Mouse (Mus musculus): ENCODE results near the gene Copg2. TPM values are rescaled to one million over a fixed set of nuclear protein-coding genes. Genes with fewer than 3 reads are reported as not detected.

Gene Copg2
- total and polyA plus RNA-seq, 3 experiments, result 20.4 to 45.8 (median 32.8) TPM

- TF ChIP-seq POLR2AphosphoS5 (IDR thresholded peaks at IDR 0.05; ENCODE audit: insufficient replicate concordance, low read depth, low read length) (no peak), CTCF (IDR thresholded peaks at IDR 0.05; ENCODE audit: low read depth, low read length) (no peak)
- Histone ChIP-seq H3K4me3 (ENCODE audit: low read depth, low read length) (no peak overlapping the region), H3K9me3 (replicated peaks) (no peaks in the 10 kb centered on the region), H3K36me3 (replicated peaks) (peaks cover 36% of the 10 kb centered on the region), H3K4me1 (ENCODE audit: insufficient read depth, low read depth, low read length) (peaks cover 20% of the 10 kb centered on the region), H3K27me3 (ENCODE audit: insufficient read depth, low read length) (no peaks in the 10 kb centered on the region)
- ATAC-seq (ENCODE audit: extremely low read depth, insufficient number of reproducible peaks, low FRiP score, poor library complexity, severe bottlenecking) (no peak), DNase-seq (ENCODE audit: low spot score) (no peak)
Measured at GRCm38 (mm10) chr6:30893081-30893480, 3.5 kb downstream of the Copg2 start.

- DNase-seq (ENCODE audit: low spot score), result no peak
- H3K4me3 ChIP-seq (ENCODE audit: low read depth, low read length), result no peak overlapping the region
- ATAC-seq (ENCODE audit: extremely low read depth, insufficient number of reproducible peaks, low FRiP score, poor library complexity, severe bottlenecking), result no peak
- H3K27me3 ChIP-seq (ENCODE audit: insufficient read depth, low read length), result no peaks in the 10 kb centered on the region
- peaks cover 43% of the 10 kb centered on the region for H3K36me3 ChIP-seq (replicated peaks)
- no peaks in the 10 kb centered on the region for H3K9me3 ChIP-seq (replicated peaks)
- H3K4me1 ChIP-seq (ENCODE audit: insufficient read depth, low read depth, low read length), result peaks cover 9% of the 10 kb centered on the region
- TF ChIP-seq GATA2 (IDR thresholded peaks at IDR 0.05; ENCODE audit: borderline replicate concordance, low read depth, low read length) (no peak), TAL1 (conservative IDR thresholded peaks at IDR 0.05; ENCODE audit: low read depth, low read length) (no peak)
Measured at GRCm38 (mm10) chr6:30891761-30892160, 4.8 kb downstream of the Copg2 start.

- Histone ChIP-seq H3K9me3 (replicated peaks) (no peaks in the 10 kb centered on the region), H3K4me1 (ENCODE audit: insufficient read depth, low read depth, low read length) (no peaks in the 10 kb centered on the region), H3K36me3 (replicated peaks) (peaks cover 50% of the 10 kb centered on the region), H3K27me3 (ENCODE audit: insufficient read depth, low read length) (no peaks in the 10 kb centered on the region), H3K4me3 (ENCODE audit: low read depth, low read length) (no peak overlapping the region)
- ATAC-seq (ENCODE audit: extremely low read depth, insufficient number of reproducible peaks, low FRiP score, poor library complexity, severe bottlenecking) (no peak), DNase-seq (ENCODE audit: low spot score) (no peak)
- TF ChIP-seq POLR2AphosphoS5 (IDR thresholded peaks at IDR 0.05; ENCODE audit: insufficient replicate concordance, low read depth, low read length), result no peak
- no peak for TF ChIP-seq GATA2 (IDR thresholded peaks at IDR 0.05; ENCODE audit: borderline replicate concordance, low read depth, low read length)
Measured at GRCm38 (mm10) chr6:30884856-30885255, 11.7 kb downstream of the Copg2 start.

- no peaks in the 10 kb centered on the region for H3K4me1 ChIP-seq (ENCODE audit: insufficient read depth, low read depth, low read length)
- DNase-seq (ENCODE audit: low spot score) (no peak), ATAC-seq (ENCODE audit: extremely low read depth, insufficient number of reproducible peaks, low FRiP score, poor library complexity, severe bottlenecking) (no peak)
- TF ChIP-seq GATA1 (IDR thresholded peaks at IDR 0.05; ENCODE audit: borderline replicate concordance, low read length) (no peak), POLR2AphosphoS5 (IDR thresholded peaks at IDR 0.05; ENCODE audit: insufficient replicate concordance, low read depth, low read length) (no peak), TAL1 (conservative IDR thresholded peaks at IDR 0.05; ENCODE audit: low read depth, low read length) (no peak), CTCF (IDR thresholded peaks at IDR 0.05; ENCODE audit: low read depth, low read length) (no peak), GATA2 (IDR thresholded peaks at IDR 0.05; ENCODE audit: borderline replicate concordance, low read depth, low read length) (no peak)
- no peaks in the 10 kb centered on the region for H3K9me3 ChIP-seq (replicated peaks)
- H3K4me3 ChIP-seq (ENCODE audit: low read depth, low read length), result no peak overlapping the region
- H3K27me3 ChIP-seq (ENCODE audit: insufficient read depth, low read length), result no peaks in the 10 kb centered on the region
- peaks cover 39% of the 10 kb centered on the region for H3K36me3 ChIP-seq (replicated peaks)
Measured at GRCm38 (mm10) chr6:30883491-30883890, 13.1 kb downstream of the Copg2 start.

- TF ChIP-seq CTCF (IDR thresholded peaks at IDR 0.05; ENCODE audit: low read depth, low read length) (no peak), GATA1 (IDR thresholded peaks at IDR 0.05; ENCODE audit: borderline replicate concordance, low read length) (no peak), TAL1 (conservative IDR thresholded peaks at IDR 0.05; ENCODE audit: low read depth, low read length) (no peak), POLR2AphosphoS5 (IDR thresholded peaks at IDR 0.05; ENCODE audit: insufficient replicate concordance, low read depth, low read length) (no peak), GATA2 (IDR thresholded peaks at IDR 0.05; ENCODE audit: borderline replicate concordance, low read depth, low read length) (no peak)
- Histone ChIP-seq H3K27me3 (ENCODE audit: insufficient read depth, low read length) (no peaks in the 10 kb centered on the region), H3K4me3 (ENCODE audit: low read depth, low read length) (no peak overlapping the region), H3K9me3 (replicated peaks) (no peaks in the 10 kb centered on the region), H3K36me3 (replicated peaks) (peaks cover 32% of the 10 kb centered on the region), H3K4me1 (ENCODE audit: insufficient read depth, low read depth, low read length) (no peaks in the 10 kb centered on the region)
- ATAC-seq (ENCODE audit: extremely low read depth, insufficient number of reproducible peaks, low FRiP score, poor library complexity, severe bottlenecking) (no peak), DNase-seq (ENCODE audit: low spot score) (no peak)
Measured at GRCm38 (mm10) chr6:30876661-30877060, 19.9 kb downstream of the Copg2 start.

GRCm38 (mm10) chr6:30866501-30866900 lies 30.1 kb downstream of the Copg2 start:
- ATAC-seq (ENCODE audit: extremely low read depth, insufficient number of reproducible peaks, low FRiP score, poor library complexity, severe bottlenecking) (no peak), DNase-seq (ENCODE audit: low spot score) (no peak)
- Histone ChIP-seq H3K9me3 (replicated peaks) (no peaks in the 10 kb centered on the region), H3K4me3 (ENCODE audit: low read depth, low read length) (no peak overlapping the region), H3K4me1 (ENCODE audit: insufficient read depth, low read depth, low read length) (no peaks in the 10 kb centered on the region), H3K36me3 (replicated peaks) (peaks cover 6% of the 10 kb centered on the region), H3K27me3 (ENCODE audit: insufficient read depth, low read length) (no peaks in the 10 kb centered on the region)
- TF ChIP-seq CTCF (IDR thresholded peaks at IDR 0.05; ENCODE audit: low read depth, low read length) (no peak), POLR2AphosphoS5 (IDR thresholded peaks at IDR 0.05; ENCODE audit: insufficient replicate concordance, low read depth, low read length) (no peak), GATA1 (IDR thresholded peaks at IDR 0.05; ENCODE audit: borderline replicate concordance, low read length) (no peak), GATA2 (IDR thresholded peaks at IDR 0.05; ENCODE audit: borderline replicate concordance, low read depth, low read length) (no peak), TAL1 (conservative IDR thresholded peaks at IDR 0.05; ENCODE audit: low read depth, low read length) (no peak)

- ATAC-seq (ENCODE audit: extremely low read depth, insufficient number of reproducible peaks, low FRiP score, poor library complexity, severe bottlenecking), result no peak
Measured at GRCm38 (mm10) chr6:30865031-30865678, 31.4 kb downstream of the Copg2 start.

More at GRCm38 (mm10) chr6:30865031-30865678, 31.4 kb downstream of the Copg2 start:
- TF ChIP-seq CTCF (IDR thresholded peaks at IDR 0.05; ENCODE audit: low read depth, low read length), result no peak
- TF ChIP-seq GATA1 (IDR thresholded peaks at IDR 0.05; ENCODE audit: borderline replicate concordance, low read length), result no peak
- TF ChIP-seq POLR2AphosphoS5 (IDR thresholded peaks at IDR 0.05; ENCODE audit: insufficient replicate concordance, low read depth, low read length), result no peak
- no peak for TF ChIP-seq TAL1 (conservative IDR thresholded peaks at IDR 0.05; ENCODE audit: low read depth, low read length)
- TF ChIP-seq GATA2 (IDR thresholded peaks at IDR 0.05; ENCODE audit: borderline replicate concordance, low read depth, low read length), result no peak
- H3K4me1 ChIP-seq (ENCODE audit: insufficient read depth, low read depth, low read length), result no peaks in the 10 kb centered on the region
- H3K4me3 ChIP-seq (ENCODE audit: low read depth, low read length), result no peak overlapping the region
- peaks cover 4% of the 10 kb centered on the region for H3K36me3 ChIP-seq (replicated peaks)
- no peaks in the 10 kb centered on the region for H3K9me3 ChIP-seq (replicated peaks)
- no peak for DNase-seq (ENCODE audit: low spot score)
- no peaks in the 10 kb centered on the region for H3K27me3 ChIP-seq (ENCODE audit: insufficient read depth, low read length)

Data from G1E (cell line).